16 mouse cellular contexts compared by ENCODE assay signal in the genomic region with DNA sequence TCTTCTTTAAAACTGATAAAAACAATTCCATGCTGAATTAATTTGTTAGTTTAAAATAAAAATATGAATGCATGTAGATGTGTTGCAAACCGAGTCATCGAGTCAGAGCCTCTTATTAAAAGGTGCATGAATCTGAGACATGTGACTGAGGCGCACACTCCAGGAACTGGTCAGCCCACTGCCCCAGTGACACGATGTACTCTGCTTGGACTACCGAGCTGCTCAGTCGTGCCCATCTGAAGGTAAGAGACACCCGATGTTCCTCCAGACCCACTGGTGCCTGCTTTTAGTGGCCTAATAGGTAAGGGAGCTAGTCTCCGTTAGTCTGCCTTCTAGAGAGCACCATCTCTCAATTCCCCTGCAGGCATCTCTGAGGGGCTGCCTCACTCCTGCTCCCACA.
"Had no signal": no experiment of that assay in that cellular context is flagged by ENCODE, and none has a peak within 500 bp of the region (broad histone marks: within the 10 kb centered on the region; RNA-seq: fewer than 3 reads in every experiment).

No protein-coding gene starts in this region.

- DNase-seq: retina, postnatal 1 day; right cerebral cortex, adult 18-20 months; right cerebral cortex, postnatal 14 days; right cerebral cortex, postnatal 25 days; right cerebral cortex, postnatal 4 days; spleen, adult 18-20 months; thymus, adult 18-20 months; thymus, adult 2 months; thymus, postnatal 14 days; thymus, postnatal 25 days; thymus, postnatal 36 days; thymus, postnatal 4 days had no signal

- H3K9ac ChIP-seq: neural tube, embryonic 13.5 days; neural tube, embryonic 15.5 days; stomach, embryonic 15.5 days had no signal

- H3K4me2 ChIP-seq: neural tube, embryonic 13.5 days; neural tube, embryonic 15.5 days; stomach, embryonic 15.5 days had no signal

- H3K36me3 ChIP-seq: neural tube, embryonic 13.5 days; neural tube, embryonic 15.5 days; stomach, embryonic 15.5 days had no signal

- H3K27me3 ChIP-seq: neural tube, embryonic 13.5 days; neural tube, embryonic 15.5 days; stomach, embryonic 15.5 days had no signal

- H3K9me3 ChIP-seq: neural tube, embryonic 13.5 days; neural tube, embryonic 15.5 days; stomach, embryonic 15.5 days had no signal

- H3K27ac ChIP-seq: neural tube, embryonic 13.5 days; neural tube, embryonic 15.5 days; stomach, embryonic 15.5 days; stomach, postnatal 0 days had no signal

- H3K4me3 ChIP-seq: neural tube, embryonic 13.5 days; neural tube, embryonic 15.5 days; stomach, embryonic 15.5 days had no signal
